Mouse (Mus musculus) liver, embryonic 15.5 days (tissue): ENCODE data around the gene 4931409K22Rik. TPM values are rescaled to one million over a fixed set of nuclear protein-coding genes. Genes with fewer than 3 reads are reported as not detected.

Experiments used
- ATAC-seq: fragments of 200-750 bp; cut with Nextera tagmentation; 2 replicates; pipeline ENCODE4 v1.8.0; 2017; ENCODE audit warnings: moderate number of reproducible peaks, mild to moderate bottlenecking, moderate library complexity; ENCODE audit not compliant: insufficient read depth
- H3K27ac ChIP-seq: fragments of 300-500 bp; sonication (generic); replicated peaks from 2 replicates; pipeline ENCODE4 v1.5.1; 2015; ENCODE audit warnings: mild to moderate bottlenecking, inconsistent platforms
- H3K27me3 ChIP-seq: fragments of 300-500 bp; sonication (generic); 2 replicates; pipeline ENCODE4 v1.6.1; 2015; ENCODE audit warnings: mild to moderate bottlenecking, inconsistent platforms
- H3K36me3 ChIP-seq: fragments of 300-500 bp; sonication (generic); replicated peaks from 2 replicates; pipeline ENCODE4 v1.6.1; 2015; ENCODE audit warnings: moderate library complexity, mild to moderate bottlenecking, inconsistent platforms
- H3K4me1 ChIP-seq: fragments of 300-500 bp; sonication (generic); replicated peaks from 2 replicates; pipeline ENCODE4 v1.6.1; 2015; ENCODE audit warnings: inconsistent platforms
- H3K4me2 ChIP-seq: fragments of 300-500 bp; sonication (generic); 2 replicates; pipeline ENCODE4 v1.6.1; 2015; ENCODE audit warnings: moderate library complexity, mild to moderate bottlenecking, inconsistent platforms
- H3K4me3 ChIP-seq: fragments of 300-500 bp; sonication (generic); replicated peaks from 2 replicates; pipeline ENCODE4 v1.5.1; 2015; ENCODE audit warnings: mild to moderate bottlenecking, inconsistent platforms
- H3K9ac ChIP-seq: fragments of 300-500 bp; sonication (generic); 2 replicates; pipeline ENCODE4 v1.6.1; 2015; ENCODE audit warnings: moderate library complexity, mild to moderate bottlenecking, inconsistent platforms
- H3K9me3 ChIP-seq: fragments of 300-500 bp; sonication (generic); replicated peaks from 2 replicates; pipeline ENCODE4 v1.6.1; 2016; ENCODE audit warnings: inconsistent platforms
- WGBS: fragments of 180-500 bp; shearing (Covaris S2); methylation state at CpG from one replicate; pipeline ENCODE4 v1.1.7; 2015; ENCODE audit warnings: mixed read lengths; ENCODE audit not compliant: insufficient replicate concordance; 5-methylcytosine and 5-hydroxymethylcytosine counted together
- polyA plus RNA-seq: library from polyadenylated mRNA; unstranded; fragments of >200 nt; fragmentation: Nextera tagmentation; extraction: Ambion mirVana; gene quantifications from 2 replicates; pipeline ENCODE4 v1.2.1, GENCODE M21; 2015

4931409K22Rik gene
- polyA plus RNA-seq, 1 experiment from 2014 or later, result not detected

- Histone ChIP-seq H3K27me3 (peaks cover 93% of the 10 kb centered on the region), H3K27ac (no peak overlapping the region), H3K4me1 (peaks cover 10% of the 10 kb centered on the region), H3K4me2 (no peak overlapping the region), H3K4me3 (no peak overlapping the region), H3K9ac (no peak overlapping the region), H3K36me3 (no peaks in the 10 kb centered on the region), H3K9me3 (no peaks in the 10 kb centered on the region)
- WGBS, result 55% methylated on average over 8 of the region's 8 CpGs
- no peak for ATAC-seq
These were observed 32.8 kb downstream of the 4931409K22Rik start for GRCm38 (mm10) chr5:24523806-24524205.

- no peak overlapping the region for H3K9ac ChIP-seq
- H3K4me1 ChIP-seq, result peaks cover 3% of the 10 kb centered on the region; the same call in 1 of the 2 replicates
- H3K4me3 ChIP-seq, result no peak overlapping the region
- no peaks in the 10 kb centered on the region for H3K9me3 ChIP-seq
- H3K4me2 ChIP-seq, result no peak overlapping the region
- no peak overlapping the region for H3K27ac ChIP-seq
- no peaks in the 10 kb centered on the region for H3K36me3 ChIP-seq
- ATAC-seq, result no peak
- H3K27me3 ChIP-seq, result peaks cover 86% of the 10 kb centered on the region
- 42% methylated on average over 8 of the region's 8 CpGs for WGBS
These were observed 35.2 kb downstream of the 4931409K22Rik start for GRCm38 (mm10) chr5:24521366-24521765.

- Histone ChIP-seq H3K4me2 (no peak overlapping the region), H3K36me3 (no peaks in the 10 kb centered on the region), H3K27me3 (peaks cover 22% of the 10 kb centered on the region), H3K9me3 (no peaks in the 10 kb centered on the region), H3K9ac (no peak overlapping the region), H3K4me1 (no peaks in the 10 kb centered on the region), H3K4me3 (no peak overlapping the region), H3K27ac (no peak overlapping the region)
- WGBS, result 40% methylated on average over 8 of the region's 8 CpGs
- ATAC-seq, result no peak
These were observed 44.3 kb downstream of the 4931409K22Rik start for GRCm38 (mm10) chr5:24512271-24512670.

- no peak overlapping the region for H3K9ac ChIP-seq
- H3K4me3 ChIP-seq, result no peak overlapping the region
- H3K27me3 ChIP-seq, result peaks cover 25% of the 10 kb centered on the region
- ATAC-seq, result no peak
- no peaks in the 10 kb centered on the region for H3K36me3 ChIP-seq
- 37% methylated on average over 11 of the region's 11 CpGs for WGBS
- H3K9me3 ChIP-seq, result no peaks in the 10 kb centered on the region
- no peak overlapping the region for H3K4me2 ChIP-seq
- H3K27ac ChIP-seq, result no peak overlapping the region
- H3K4me1 ChIP-seq, result no peaks in the 10 kb centered on the region
These were observed 46.0 kb downstream of the 4931409K22Rik start for GRCm38 (mm10) chr5:24510635-24511034.

GRCm38 (mm10) chr5:24508406-24508805 is 48.2 kb downstream of the 4931409K22Rik start:
- H3K9ac ChIP-seq, result no peak overlapping the region
- no peak overlapping the region for H3K27ac ChIP-seq
- ATAC-seq, result no peak
- H3K36me3 ChIP-seq, result no peaks in the 10 kb centered on the region
- H3K4me3 ChIP-seq, result no peak overlapping the region
- no peak overlapping the region for H3K4me2 ChIP-seq
- H3K4me1 ChIP-seq, result peaks cover 7% of the 10 kb centered on the region; the same call in 1 of the 2 replicates
- H3K9me3 ChIP-seq, result no peaks in the 10 kb centered on the region
- WGBS, result 73% methylated on average over 7 of the region's 7 CpGs
- peaks cover 39% of the 10 kb centered on the region for H3K27me3 ChIP-seq

GRCm38 (mm10) chr5:24505513-24505912 is 51.1 kb downstream of the 4931409K22Rik start:
- ATAC-seq, result no peak
- no peak overlapping the region for H3K4me3 ChIP-seq
- no peaks in the 10 kb centered on the region for H3K9me3 ChIP-seq
- peaks cover 14% of the 10 kb centered on the region for H3K36me3 ChIP-seq
- no peak overlapping the region for H3K27ac ChIP-seq
- peaks cover 7% of the 10 kb centered on the region; the same call in 1 of the 2 replicates for H3K4me1 ChIP-seq
- H3K4me2 ChIP-seq, result no peak overlapping the region
- peaks cover 31% of the 10 kb centered on the region for H3K27me3 ChIP-seq
- H3K9ac ChIP-seq, result no peak overlapping the region
- WGBS, result 9% methylated on average over 2 of the region's 2 CpGs

- WGBS, result 75% methylated on average over 4 of the region's 4 CpGs
- no peak overlapping the region for H3K4me2 ChIP-seq
- no peak for ATAC-seq
- no peak overlapping the region for H3K9ac ChIP-seq
- no peak overlapping the region for H3K4me3 ChIP-seq
- peaks cover 31% of the 10 kb centered on the region for H3K27me3 ChIP-seq
- peaks cover 7% of the 10 kb centered on the region; the same call in 1 of the 2 replicates for H3K4me1 ChIP-seq
- no peaks in the 10 kb centered on the region for H3K9me3 ChIP-seq
- no peak overlapping the region for H3K27ac ChIP-seq
- H3K36me3 ChIP-seq, result peaks cover 39% of the 10 kb centered on the region
These were observed 53.8 kb downstream of the 4931409K22Rik start for GRCm38 (mm10) chr5:24502786-24503185.

GRCm38 (mm10) chr5:24500851-24501250 is 55.8 kb downstream of the 4931409K22Rik start:
- peaks cover 22% of the 10 kb centered on the region for H3K27me3 ChIP-seq
- no peaks in the 10 kb centered on the region for H3K9me3 ChIP-seq
- ATAC-seq, result no peak
- H3K9ac ChIP-seq, result no peak overlapping the region
- 83% methylated on average over 11 of the region's 11 CpGs for WGBS
- peaks cover 48% of the 10 kb centered on the region for H3K36me3 ChIP-seq
- H3K4me2 ChIP-seq, result no peak overlapping the region
- no peak overlapping the region for H3K4me3 ChIP-seq
- no peak overlapping the region for H3K27ac ChIP-seq
- H3K4me1 ChIP-seq, result peaks cover 7% of the 10 kb centered on the region; the same call in 1 of the 2 replicates

GRCm38 (mm10) chr5:24499113-24499512 is 57.5 kb downstream of the 4931409K22Rik start:
- H3K27ac ChIP-seq, result no peak overlapping the region
- H3K4me1 ChIP-seq, result no peaks in the 10 kb centered on the region
- peaks cover 63% of the 10 kb centered on the region for H3K36me3 ChIP-seq
- H3K9me3 ChIP-seq, result no peaks in the 10 kb centered on the region
- no peak for ATAC-seq
- H3K9ac ChIP-seq, result no peak overlapping the region
- WGBS, result 87% methylated on average over 10 of the region's 10 CpGs
- H3K27me3 ChIP-seq, result peaks cover 5% of the 10 kb centered on the region
- H3K4me3 ChIP-seq, result no peak overlapping the region
- H3K4me2 ChIP-seq, result no peak overlapping the region

GRCm38 (mm10) chr5:24497526-24497925 is 59.1 kb downstream of the 4931409K22Rik start:
- Histone ChIP-seq H3K4me2 (no peak overlapping the region), H3K9ac (no peak overlapping the region), H3K27me3 (no peaks in the 10 kb centered on the region), H3K4me3 (no peak overlapping the region), H3K27ac (no peak overlapping the region), H3K4me1 (no peaks in the 10 kb centered on the region), H3K36me3 (peaks cover 78% of the 10 kb centered on the region), H3K9me3 (no peaks in the 10 kb centered on the region)
- WGBS, result 85% methylated on average over 12 of the region's 12 CpGs
- ATAC-seq, result no peak

- no peak for ATAC-seq
- no peaks in the 10 kb centered on the region for H3K4me1 ChIP-seq
- H3K9ac ChIP-seq, result no peak overlapping the region
- H3K4me3 ChIP-seq, result no peak overlapping the region
- H3K27me3 ChIP-seq, result no peaks in the 10 kb centered on the region
- H3K4me2 ChIP-seq, result no peak overlapping the region
- peaks cover 84% of the 10 kb centered on the region for H3K36me3 ChIP-seq
- H3K9me3 ChIP-seq, result no peaks in the 10 kb centered on the region
- WGBS, result 81% methylated on average over 6 of the region's 6 CpGs
- H3K27ac ChIP-seq, result no peak overlapping the region
These were observed 59.9 kb downstream of the 4931409K22Rik start for GRCm38 (mm10) chr5:24496756-24497155.

GRCm38 (mm10) chr5:24495019-24495418 is 61.6 kb downstream of the 4931409K22Rik start:
- 85% methylated on average over 15 of the region's 15 CpGs for WGBS
- Histone ChIP-seq H3K4me2 (no peak overlapping the region), H3K36me3 (peaks cover 81% of the 10 kb centered on the region), H3K27ac (no peak overlapping the region), H3K9me3 (no peaks in the 10 kb centered on the region), H3K27me3 (no peaks in the 10 kb centered on the region), H3K4me1 (no peaks in the 10 kb centered on the region), H3K9ac (no peak overlapping the region), H3K4me3 (no peak overlapping the region)
- no peak for ATAC-seq
